In genomic region chr10:108930299-108930698, GRCm38 (mm10) we compare ENCODE assay signal across 11 mouse cellular contexts.
DNase-seq lines count a peak whose midpoint lies in the region; TF ChIP-seq lines count a peak whose summit lies in the region.
"Had no signal": no experiment of that assay in that cellular context is flagged by ENCODE, and none has a peak within 500 bp of the region (broad histone marks: within the 10 kb centered on the region; RNA-seq: fewer than 3 reads in every experiment).

No protein-coding gene starts in this region.

- no peaks in the 10 kb centered on the region for H3K27me3 ChIP-seq in cerebellum, adult 2 months (ENCODE audit: control insufficient read depth, insufficient read depth, low read length)
- H3K27me3 ChIP-seq: CH12.LX; midbrain, embryonic 13.5 days; stomach, embryonic 15.5 days had no signal

- H3K4me1 ChIP-seq in cerebellum, adult 2 months (ENCODE audit: control insufficient read depth, insufficient read depth, low read length): peaks cover 6% of the 10 kb centered on the region
- H3K4me1 ChIP-seq: midbrain, embryonic 13.5 days; stomach, embryonic 15.5 days had no signal

- TF ChIP-seq POLR2A in cerebellum, adult 2 months (IDR thresholded peaks at IDR 0.05; ENCODE audit: borderline replicate concordance, insufficient read depth, low read length): no peak

- peak; percentile 11 for DNase-seq in kidney, postnatal 10 days
- no peak for DNase-seq in kidney, adult 8-10 months
- peak; percentile 86 for DNase-seq in brain, adult 2 months (ENCODE audit: low read depth, low spot score)
- DNase-seq in cerebellum, adult 2 months: peak; percentile 37 to 66
- DNase-seq in lung, postnatal 10 days: peak; percentile 38
- no peak for DNase-seq in thymus, postnatal 14 days
- no peak for DNase-seq in neural tube, embryonic 10.5 days (ENCODE audit: extremely low spot score, low spot score)
- DNase-seq: right cerebral cortex, postnatal 4 days had no signal

- no peak overlapping the region for H3K27ac ChIP-seq in cerebellum, adult 2 months (ENCODE audit: insufficient read depth, low read length)
- H3K27ac ChIP-seq: midbrain, embryonic 13.5 days; stomach, embryonic 15.5 days had no signal

- no peak overlapping the region for H3K4me3 ChIP-seq in cerebellum, adult 2 months (replicated peaks; ENCODE audit: insufficient read depth, low read depth, low read length)
- H3K4me3 ChIP-seq: midbrain, embryonic 13.5 days; stomach, embryonic 15.5 days had no signal

- 12% methylated on average over 3 of the region's 3 CpGs for WGBS in cerebellum, adult 2 months

- TF ChIP-seq CTCF in cerebellum, adult 2 months (IDR thresholded peaks at IDR 0.05; ENCODE audit: borderline replicate concordance, insufficient read depth, low read depth, low read length): no peak

Comparison
In these comparisons a context has a peak if more than half of its experiments do, and no peak if none do; other contexts are left out.
1. DNase-seq: peak in kidney, postnatal 10 days (single experiment), brain, adult 2 months (single experiment), cerebellum, adult 2 months (2 of 2) and lung, postnatal 10 days (single experiment); none in kidney, adult 8-10 months (0 of 2), thymus, postnatal 14 days (single experiment) and neural tube, embryonic 10.5 days (single experiment).